Comparison of ENCODE assay signal across 8 mouse cellular contexts in the genomic region with DNA sequence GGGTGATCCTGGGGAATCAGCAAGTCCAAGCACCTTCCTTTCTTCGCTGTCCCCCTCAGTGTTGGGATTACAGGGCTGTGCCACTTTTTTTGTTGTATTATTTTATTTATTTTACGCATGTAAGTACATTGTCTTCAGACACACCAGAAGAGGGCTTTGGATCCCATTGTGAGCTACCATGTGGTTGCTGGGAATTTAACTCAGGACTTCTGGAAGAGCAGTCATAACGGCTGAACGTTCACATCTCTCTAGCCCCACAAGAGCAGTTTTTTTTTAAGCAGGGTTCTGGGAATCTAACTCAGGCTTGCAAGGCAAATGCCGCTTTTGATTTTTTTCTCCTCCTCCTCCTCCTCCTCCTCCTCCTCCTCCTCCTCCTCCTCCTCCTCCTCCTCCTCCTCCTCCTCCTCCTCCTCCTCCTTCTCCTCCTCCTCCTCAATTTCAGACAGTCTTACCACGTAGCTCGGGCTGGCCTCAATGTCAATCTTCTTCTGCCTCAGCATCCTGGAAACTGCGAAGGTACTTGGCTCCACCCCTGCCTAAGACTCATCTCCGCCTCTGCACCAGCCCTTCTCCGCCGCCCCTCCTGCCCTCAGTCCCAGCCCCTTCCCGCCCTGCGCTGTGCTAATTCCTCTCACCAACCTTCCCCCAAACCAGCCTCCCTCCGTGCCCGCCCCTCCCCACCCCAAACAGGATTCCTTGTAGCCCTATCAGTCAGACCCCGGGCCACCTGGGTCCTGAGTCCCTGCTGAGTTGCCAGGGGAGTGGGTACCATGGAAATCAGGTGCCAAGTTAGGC. TPM values are rescaled to one million over a fixed set of nuclear protein-coding genes. Genes with fewer than 3 reads are reported as not detected.
DNase-seq lines count a peak whose midpoint lies in the region; ATAC-seq and TF ChIP-seq lines count a peak whose summit lies in the region.

No protein-coding gene starts in this region.

- intact Hi-C loops in heart, adult 2 months (cut with DNase I), result no loop called here

- H3K27ac ChIP-seq in heart, adult 2 months, result no peak overlapping the region
- no peak overlapping the region for H3K27ac ChIP-seq in CH12.LX (ENCODE audit: insufficient read depth, low read depth)
- no peak overlapping the region for H3K27ac ChIP-seq in embryonic facial prominence, embryonic 14.5 days (replicated peaks; ENCODE audit: low read depth, low read length)
- H3K27ac ChIP-seq in limb, embryonic 11.5 days (replicated peaks; ENCODE audit: low read depth, low read length), result no peak overlapping the region
- H3K27ac ChIP-seq in neural tube, embryonic 15.5 days (replicated peaks), result peak overlapping the region; percentile 88

- H3K9ac ChIP-seq in heart, adult 2 months (ENCODE audit: low read depth, low read length), result 0 out of 2 replicates have a peak overlapping the region, but pooled peaks have one; percentile 29
- H3K9ac ChIP-seq in CH12.LX (ENCODE audit: insufficient read depth, low read depth), result no peak overlapping the region
- H3K9ac ChIP-seq in embryonic facial prominence, embryonic 14.5 days (ENCODE audit: low read depth, low read length), result 0 out of 2 replicates have a peak overlapping the region, but pooled peaks have one; percentile 19
- no peak overlapping the region for H3K9ac ChIP-seq in limb, embryonic 11.5 days (ENCODE audit: low read length)
- H3K9ac ChIP-seq in neural tube, embryonic 15.5 days (replicated peaks), result peak overlapping the region; percentile 48

- dilution Hi-C loops in CH12.LX (cut with MboI; ENCODE audit: extremely low pct_ligation_motif_present, extremely low pct_unique_long_range_greater_than_20kb, low sequenced_read_pairs), result no loop called here

- peak; percentile 42; the same call in 1 of the 2 replicates for ATAC-seq in embryonic facial prominence, embryonic 14.5 days (ENCODE audit: low read depth)
- no peak for ATAC-seq in limb, embryonic 11.5 days (ENCODE audit: insufficient number of reproducible peaks, low FRiP score, low TSS enrichment, low read depth)
- peak; percentile 20 for ATAC-seq in neural tube, embryonic 15.5 days (ENCODE audit: low FRiP score)

- no peak for TF ChIP-seq CTCF in heart, adult 2 months (IDR thresholded peaks at IDR 0.05)
- TF ChIP-seq CTCF in CH12.LX (conservative IDR thresholded peaks at IDR 0.05 in 1 of 2, IDR thresholded peaks at IDR 0.05 in 1 of 2; ENCODE audit: low read depth in 2 of 2, low read length in 2 of 2), result no peak

- no peak for TF ChIP-seq RAD21 in CH12.LX (IDR thresholded peaks at IDR 0.05; ENCODE audit: low read depth, low read length)

- no peaks in the 10 kb centered on the region for H3K36me3 ChIP-seq in heart, adult 2 months (ENCODE audit: control insufficient read depth, insufficient read depth, low read length)
- no peaks in the 10 kb centered on the region for H3K36me3 ChIP-seq in CH12.LX (replicated peaks in 1 of 2; ENCODE audit: control insufficient read depth in 1 of 2, insufficient read depth in 1 of 2, low read length in 1 of 2)
- H3K36me3 ChIP-seq in embryonic facial prominence, embryonic 14.5 days (ENCODE audit: control insufficient read depth, insufficient read depth, low read length), result no peaks in the 10 kb centered on the region
- no peaks in the 10 kb centered on the region for H3K36me3 ChIP-seq in limb, embryonic 11.5 days (ENCODE audit: control insufficient read depth, insufficient read depth, low read length)
- no peaks in the 10 kb centered on the region for H3K36me3 ChIP-seq in neural tube, embryonic 15.5 days

- H3K4me2 ChIP-seq in CH12.LX (ENCODE audit: insufficient read depth, low read depth, poor library complexity, severe bottlenecking), result peak overlapping the region; percentile 49
- peak overlapping the region; percentile 58 for H3K4me2 ChIP-seq in embryonic facial prominence, embryonic 14.5 days (ENCODE audit: low read depth, low read length)
- H3K4me2 ChIP-seq in limb, embryonic 11.5 days (ENCODE audit: low read depth, severe bottlenecking), result peak overlapping the region; percentile 51
- H3K4me2 ChIP-seq in neural tube, embryonic 15.5 days, result peak overlapping the region; percentile 80

- no peak for DNase-seq in heart, adult 2 months
- no peak for DNase-seq in heart, adult 11 months
- peak; percentile 69 for DNase-seq in CH12.LX (ENCODE audit: extremely low read depth)
- DNase-seq in embryonic facial prominence, embryonic 14.5 days (ENCODE audit: low spot score), result no peak
- no peak for DNase-seq in limb, embryonic 11.5 days (ENCODE audit: low spot score)
- no peak for DNase-seq in urinary bladder, postnatal 36 days (ENCODE audit: low spot score in 2 of 2)
- no peak for DNase-seq in layer of hippocampus, postnatal 25 days (ENCODE audit: extremely low spot score in 1 of 2, low spot score in 1 of 2)

- H3K79me2 ChIP-seq in heart, adult 2 months (replicated peaks; ENCODE audit: control insufficient read depth, insufficient read depth, low read length), result no peaks in the 10 kb centered on the region
- no peaks in the 10 kb centered on the region for H3K79me2 ChIP-seq in CH12.LX (replicated peaks; ENCODE audit: control insufficient read depth, extremely low read depth, insufficient read depth, poor library complexity, severe bottlenecking)

- H3K27me3 ChIP-seq in heart, adult 2 months (ENCODE audit: control insufficient read depth, insufficient read depth, low read length), result no peaks in the 10 kb centered on the region
- H3K27me3 ChIP-seq in CH12.LX (replicated peaks), result peaks cover 4% of the 10 kb centered on the region
- peaks cover 22% of the 10 kb centered on the region for H3K27me3 ChIP-seq in embryonic facial prominence, embryonic 14.5 days (replicated peaks; ENCODE audit: control insufficient read depth, insufficient read depth, low read length)
- H3K27me3 ChIP-seq in limb, embryonic 11.5 days (ENCODE audit: control insufficient read depth, insufficient read depth, low read length), result peaks cover 27% of the 10 kb centered on the region
- no peaks in the 10 kb centered on the region; the same call in 1 of the 2 replicates for H3K27me3 ChIP-seq in neural tube, embryonic 15.5 days (replicated peaks)

- no peaks in the 10 kb centered on the region; the same call in 1 of the 2 replicates for H3K4me1 ChIP-seq in heart, adult 2 months (ENCODE audit: control insufficient read depth, insufficient read depth, low read length)
- H3K4me1 ChIP-seq in CH12.LX (ENCODE audit: control insufficient read depth in 1 of 2, insufficient read depth in 2 of 2), result peaks cover 16 to 31% of the 10 kb centered on the region in 2 experiments
- H3K4me1 ChIP-seq in embryonic facial prominence, embryonic 14.5 days (ENCODE audit: control insufficient read depth, insufficient read depth, low read length), result peaks cover 5% of the 10 kb centered on the region; the same call in 1 of the 2 replicates
- H3K4me1 ChIP-seq in limb, embryonic 11.5 days (ENCODE audit: control insufficient read depth, insufficient read depth, low read length), result no peaks in the 10 kb centered on the region
- H3K4me1 ChIP-seq in neural tube, embryonic 15.5 days, result peaks cover 29% of the 10 kb centered on the region

- no peaks in the 10 kb centered on the region for H3K9me3 ChIP-seq in CH12.LX (replicated peaks; ENCODE audit: low read length)
- H3K9me3 ChIP-seq in embryonic facial prominence, embryonic 14.5 days (ENCODE audit: control insufficient read depth, low read length), result no peaks in the 10 kb centered on the region
- H3K9me3 ChIP-seq in limb, embryonic 11.5 days (ENCODE audit: control insufficient read depth, low read length), result no peaks in the 10 kb centered on the region
- H3K9me3 ChIP-seq in neural tube, embryonic 15.5 days (replicated peaks), result no peaks in the 10 kb centered on the region

- in situ Hi-C loops in CH12.LX (cut with MboI; ENCODE audit: low pct_ligation_motif_present, low pct_unique_long_range_greater_than_20kb, low sequenced_read_pairs), result no loop called here

- H3K4me3 ChIP-seq in heart, adult 2 months, result no peak overlapping the region
- peak overlapping the region; percentile 1 to 32 (median 26) for H3K4me3 ChIP-seq in CH12.LX (replicated peaks in 1 of 3; ENCODE audit: low read depth in 2 of 3, low read length in 2 of 3, poor library complexity in 1 of 3)
- H3K4me3 ChIP-seq in embryonic facial prominence, embryonic 14.5 days (ENCODE audit: low read depth, low read length), result peak overlapping the region; percentile 22
- H3K4me3 ChIP-seq in limb, embryonic 11.5 days (ENCODE audit: low read depth, low read length), result no peak overlapping the region
- H3K4me3 ChIP-seq in neural tube, embryonic 15.5 days (replicated peaks), result peak overlapping the region; percentile 47

- TF ChIP-seq EP300 in heart, adult 2 months (IDR thresholded peaks at IDR 0.05; ENCODE audit: insufficient read depth, low read depth, low read length), result no peak
- TF ChIP-seq EP300 in CH12.LX (IDR thresholded peaks at IDR 0.05; ENCODE audit: low read length), result no peak

- WGBS in heart, adult 2 months, result 4% methylated on average over 16 of the region's 16 CpGs
- 3% methylated on average over 11 of the region's 16 CpGs for WGBS in embryonic facial prominence, embryonic 14.5 days
- 8% methylated on average over 16 of the region's 16 CpGs for WGBS in limb, embryonic 11.5 days
- WGBS in neural tube, embryonic 15.5 days, result 6% methylated on average over 14 of the region's 16 CpGs

- no peak for TF ChIP-seq POLR2A in heart, adult 2 months (IDR thresholded peaks at IDR 0.05; ENCODE audit: insufficient read depth, low read depth, low read length)
- TF ChIP-seq POLR2A in CH12.LX (IDR thresholded peaks at IDR 0.05; ENCODE audit: low read depth, low read length), result no peak

RNA-seq across cellular contexts. Expression of gene Fcho1, which starts 3.5 kb away (rescaled TPM):
- under 1 TPM; 0.23 to 0.64 TPM for total RNA-seq in heart, adult 2 months (2021)
- 2.7 and 4.5 TPM in 2 replicates for polyA plus RNA-seq in heart, adult 2 months (2012; rRNA removed)
- total RNA-seq in CH12.LX (2012; rRNA removed), result 95.5 and 99.8 TPM in 2 replicates
- total RNA-seq in CH12.LX (2014; rRNA removed), result 39.3 and 40.2 TPM in 2 replicates
- polyA plus RNA-seq in CH12.LX (2012; ENCODE audit: insufficient read length, low read depth), result 77.5 and 82.0 TPM in 2 replicates
- 2.6 and 2.7 TPM in 2 replicates for polyA plus RNA-seq in embryonic facial prominence, embryonic 14.5 days (2014; fragmentation: Nextera tagmentation; extraction: Ambion mirVana)
- polyA plus RNA-seq in limb, embryonic 11.5 days (2014; fragmentation: Nextera tagmentation; extraction: Ambion mirVana), result 2.7 and 3.4 TPM in 2 replicates
- polyA plus RNA-seq in neural tube, embryonic 15.5 days (2015; fragmentation: Nextera tagmentation; extraction: Ambion mirVana), result 81.2 and 85.0 TPM in 2 replicates
- total RNA-seq in layer of hippocampus, postnatal 25 days (2021), result 100 to 1,000 TPM in 1 of 2 experiments, 10 to 100 TPM in 1; 88.0 to 106 TPM

RNA-seq across cellular contexts. Expression of gene B3gnt3, which starts 27.4 kb away (rescaled TPM):
- total RNA-seq in heart, adult 2 months (2021), result 1 to 10 TPM; 6.1 to 6.4 TPM
- polyA plus RNA-seq in heart, adult 2 months (2012; rRNA removed), result 5.4 and 8.6 TPM in 2 replicates
- total RNA-seq in CH12.LX (2012; rRNA removed) (0.63 and 0.98 TPM in 2 replicates), CH12.LX (2014; rRNA removed) (0.09 TPM in 1 of 2 replicates, not detected in the other)
- 0.24 and 0.26 TPM in 2 replicates for polyA plus RNA-seq in CH12.LX (2012; ENCODE audit: insufficient read length, low read depth)
- 0.84 and 0.87 TPM in 2 replicates for polyA plus RNA-seq in embryonic facial prominence, embryonic 14.5 days (2014; fragmentation: Nextera tagmentation; extraction: Ambion mirVana)
- polyA plus RNA-seq in limb, embryonic 11.5 days (2014; fragmentation: Nextera tagmentation; extraction: Ambion mirVana), result 0.35 and 0.61 TPM in 2 replicates
- 0.56 and 1.3 TPM in 2 replicates for polyA plus RNA-seq in neural tube, embryonic 15.5 days (2015; fragmentation: Nextera tagmentation; extraction: Ambion mirVana)
- under 1 TPM; 0.42 to 0.47 TPM for total RNA-seq in layer of hippocampus, postnatal 25 days (2021)

RNA-seq across cellular contexts. Expression of gene Insl3, which starts 40.0 kb away (rescaled TPM):
- total RNA-seq in heart, adult 2 months (2021), result 1 to 10 TPM; 4.0 to 4.1 TPM
- 16.3 and 19.3 TPM in 2 replicates for polyA plus RNA-seq in heart, adult 2 months (2012; rRNA removed)
- 8.7 and 9.8 TPM in 2 replicates for total RNA-seq in CH12.LX (2012; rRNA removed)
- 1.9 and 3.0 TPM in 2 replicates for total RNA-seq in CH12.LX (2014; rRNA removed)
- polyA plus RNA-seq in CH12.LX (2012; ENCODE audit: insufficient read length, low read depth), result 14.4 and 21.4 TPM in 2 replicates
- 1.0 TPM in 1 of 2 replicates, not detected in the other for polyA plus RNA-seq in embryonic facial prominence, embryonic 14.5 days (2014; fragmentation: Nextera tagmentation; extraction: Ambion mirVana)
- not detected in 2 replicates for polyA plus RNA-seq in limb, embryonic 11.5 days (2014; fragmentation: Nextera tagmentation; extraction: Ambion mirVana)
- 1.4 and 2.8 TPM in 2 replicates for polyA plus RNA-seq in neural tube, embryonic 15.5 days (2015; fragmentation: Nextera tagmentation; extraction: Ambion mirVana)
- total RNA-seq in layer of hippocampus, postnatal 25 days (2021), result 1 to 10 TPM in 1 of 2 experiments, under 1 TPM in 1; 0.98 to 3.3 TPM

RNA-seq across cellular contexts. Expression of gene Jak3, which starts 52.9 kb away (rescaled TPM):
- 1 to 10 TPM; 8.1 to 8.6 TPM for total RNA-seq in heart, adult 2 months (2021)
- 23.3 and 24.0 TPM in 2 replicates for polyA plus RNA-seq in heart, adult 2 months (2012; rRNA removed)
- total RNA-seq in CH12.LX (2012; rRNA removed) (39.2 and 47.1 TPM in 2 replicates), CH12.LX (2014; rRNA removed) (13.3 and 15.0 TPM in 2 replicates)
- polyA plus RNA-seq in CH12.LX (2012; ENCODE audit: insufficient read length, low read depth), result 35.6 and 37.8 TPM in 2 replicates
- 4.8 and 5.2 TPM in 2 replicates for polyA plus RNA-seq in embryonic facial prominence, embryonic 14.5 days (2014; fragmentation: Nextera tagmentation; extraction: Ambion mirVana)
- 1.4 and 2.5 TPM in 2 replicates for polyA plus RNA-seq in limb, embryonic 11.5 days (2014; fragmentation: Nextera tagmentation; extraction: Ambion mirVana)
- 7.4 and 11.5 TPM in 2 replicates for polyA plus RNA-seq in neural tube, embryonic 15.5 days (2015; fragmentation: Nextera tagmentation; extraction: Ambion mirVana)
- total RNA-seq in layer of hippocampus, postnatal 25 days (2021), result 1 to 10 TPM; 4.9 to 5.6 TPM

RNA-seq across cellular contexts. Expression of gene Unc13a, which starts 57.5 kb away (rescaled TPM):
- under 1 TPM; 0.61 to 0.86 TPM for total RNA-seq in heart, adult 2 months (2021)
- 1.4 and 1.8 TPM in 2 replicates for polyA plus RNA-seq in heart, adult 2 months (2012; rRNA removed)
- 1.0 and 1.7 TPM in 2 replicates for total RNA-seq in CH12.LX (2012; rRNA removed)
- 0.55 and 0.68 TPM in 2 replicates for total RNA-seq in CH12.LX (2014; rRNA removed)
- 0.79 and 2.1 TPM in 2 replicates for polyA plus RNA-seq in CH12.LX (2012; ENCODE audit: insufficient read length, low read depth)
- 1.1 and 1.4 TPM in 2 replicates for polyA plus RNA-seq in embryonic facial prominence, embryonic 14.5 days (2014; fragmentation: Nextera tagmentation; extraction: Ambion mirVana)
- 0.50 and 0.59 TPM in 2 replicates for polyA plus RNA-seq in limb, embryonic 11.5 days (2014; fragmentation: Nextera tagmentation; extraction: Ambion mirVana)
- 18.1 and 22.2 TPM in 2 replicates for polyA plus RNA-seq in neural tube, embryonic 15.5 days (2015; fragmentation: Nextera tagmentation; extraction: Ambion mirVana)
- total RNA-seq in layer of hippocampus, postnatal 25 days (2021), result 100 to 1,000 TPM; 235 to 291 TPM

Comparison
In these comparisons a context has a peak if more than half of its experiments do, and no peak if none do; other contexts are left out.
1. H3K4me3 ChIP-seq: peak in CH12.LX (3 of 3), embryonic facial prominence, embryonic 14.5 days (single experiment) and neural tube, embryonic 15.5 days (single experiment); none in heart, adult 2 months (single experiment) and limb, embryonic 11.5 days (single experiment).
2. H3K9ac ChIP-seq: peak in heart, adult 2 months (single experiment), embryonic facial prominence, embryonic 14.5 days (single experiment) and neural tube, embryonic 15.5 days (single experiment); none in CH12.LX (single experiment) and limb, embryonic 11.5 days (single experiment).
3. RNA of gene Fcho1, which starts 3.5 kb away (polyA plus RNA-seq): 81.2 to 85.0 TPM in neural tube, embryonic 15.5 days and 77.5 to 82.0 TPM in CH12.LX; 2.7 to 4.5 TPM in heart, adult 2 months, 2.7 to 3.4 TPM in limb, embryonic 11.5 days and 2.6 to 2.7 TPM in embryonic facial prominence, embryonic 14.5 days; every median in the first group is over 10 times any median in the second.
4. Peak in every context shown above with its lines, with median percentiles within 50 percentile points of each other: H3K4me2 ChIP-seq.